Mouse (Mus musculus) adrenal gland, postnatal 25 days (tissue): Measurements from ENCODE around the gene Scfd1. TPM values are rescaled to one million over a fixed set of nuclear protein-coding genes. Genes with fewer than 3 reads are reported as not detected.

Experiments used
- total RNA-seq: library from RNA; stranded (reverse); gene quantifications from 2 replicates; pipeline ENCODE4 v1.2.3, GENCODE M21; 2021

Gene Scfd1
- total RNA-seq, 1 experiment from 2014 or later, result 72.2 TPM

Other genes with a start within 250 kb of the Scfd1 start
- gene G2e3, start 29.4 kb upstream of the Scfd1 start, total RNA-seq, result 13.7 and 18.2 TPM in 2 replicates
- 0.46 TPM in 1 of 2 replicates, not detected in the other for gene Coch, start 215.8 kb downstream of the Scfd1 start, total RNA-seq